Comparison of ENCODE assay signal across 27 mouse cellular contexts in the genomic region with DNA sequence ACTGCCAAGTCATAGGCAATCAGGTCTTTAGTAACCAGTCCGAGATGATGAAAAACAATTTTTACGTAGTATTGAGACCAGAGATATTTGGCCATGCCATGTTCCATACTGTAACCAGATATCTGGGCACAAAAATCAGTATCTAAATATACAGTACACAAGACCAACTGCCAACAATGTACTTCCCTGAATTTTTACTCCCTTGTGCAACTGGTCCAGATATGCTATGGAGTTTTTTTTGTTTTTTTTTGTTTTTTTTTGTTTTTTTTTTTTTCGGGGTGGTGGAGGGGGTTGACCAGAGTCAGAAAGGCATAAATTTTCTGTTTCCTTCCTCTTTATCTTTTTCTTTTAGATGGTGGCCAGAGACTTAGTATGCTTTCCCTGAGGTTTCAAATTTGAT.
"Had no signal": no experiment of that assay in that cellular context is flagged by ENCODE, and none has a peak within 500 bp of the region (broad histone marks: within the 10 kb centered on the region; RNA-seq: fewer than 3 reads in every experiment).

No protein-coding gene starts in this region.

- H3K27ac ChIP-seq: limb, embryonic 10.5 days; limb, embryonic 12.5 days; limb, embryonic 13.5 days; limb, embryonic 15.5 days; liver, embryonic 12.5 days; liver, embryonic 13.5 days; liver, embryonic 14.5 days; liver, embryonic 15.5 days; lung, embryonic 15.5 days; macrophage; midbrain, embryonic 10.5 days; midbrain, embryonic 12.5 days; midbrain, embryonic 13.5 days; midbrain, embryonic 15.5 days; neural tube, embryonic 12.5 days had no signal

- H3K36me3 ChIP-seq: limb, embryonic 10.5 days; limb, embryonic 12.5 days; limb, embryonic 13.5 days; limb, embryonic 15.5 days; liver, embryonic 12.5 days; liver, embryonic 13.5 days; liver, embryonic 15.5 days; lung, embryonic 15.5 days; midbrain, embryonic 10.5 days; midbrain, embryonic 12.5 days; midbrain, embryonic 13.5 days; midbrain, embryonic 15.5 days; neural tube, embryonic 12.5 days had no signal

- H3K4me3 ChIP-seq: limb, embryonic 10.5 days; limb, embryonic 12.5 days; limb, embryonic 13.5 days; limb, embryonic 15.5 days; liver, embryonic 12.5 days; liver, embryonic 13.5 days; liver, embryonic 15.5 days; lung, embryonic 15.5 days; megakaryocyte, embryonic 14.5 days; midbrain, embryonic 10.5 days; midbrain, embryonic 12.5 days; midbrain, embryonic 13.5 days; midbrain, embryonic 15.5 days; myocyte; neural tube, embryonic 12.5 days had no signal

- H3K9me3 ChIP-seq: limb, embryonic 10.5 days; limb, embryonic 12.5 days; limb, embryonic 13.5 days; limb, embryonic 15.5 days; liver, embryonic 12.5 days; liver, embryonic 13.5 days; liver, embryonic 15.5 days; lung, embryonic 15.5 days; megakaryocyte, embryonic 14.5 days; midbrain, embryonic 10.5 days; midbrain, embryonic 12.5 days; midbrain, embryonic 13.5 days; midbrain, embryonic 15.5 days; neural tube, embryonic 12.5 days had no signal

- DNase-seq: left cerebral cortex, postnatal 4 days; liver, embryonic 13.5 days; liver, postnatal 0 days; lung, adult 18-20 months; lung, adult 2 months; lung, embryonic 14.5 days; lung, postnatal 10 days; lung, postnatal 14 days; lung, postnatal 36 days; lung, postnatal 4 days; midbrain, embryonic 14.5 days had no signal

- H3K27me3 ChIP-seq: limb, embryonic 12.5 days; limb, embryonic 13.5 days; limb, embryonic 15.5 days; liver, embryonic 12.5 days; liver, embryonic 13.5 days; liver, embryonic 15.5 days; lung, embryonic 15.5 days; megakaryocyte, embryonic 14.5 days; midbrain, embryonic 12.5 days; midbrain, embryonic 13.5 days; midbrain, embryonic 15.5 days; neural tube, embryonic 12.5 days had no signal

- H3K4me1 ChIP-seq: limb, embryonic 10.5 days; limb, embryonic 12.5 days; limb, embryonic 13.5 days; limb, embryonic 15.5 days; liver, embryonic 12.5 days; liver, embryonic 13.5 days; liver, embryonic 15.5 days; lung, embryonic 15.5 days; megakaryocyte, embryonic 14.5 days; midbrain, embryonic 10.5 days; midbrain, embryonic 12.5 days; midbrain, embryonic 13.5 days; midbrain, embryonic 15.5 days; neural tube, embryonic 12.5 days had no signal

- H3K9ac ChIP-seq: limb, embryonic 12.5 days; limb, embryonic 13.5 days; limb, embryonic 15.5 days; liver, embryonic 12.5 days; liver, embryonic 13.5 days; liver, embryonic 14.5 days; liver, embryonic 15.5 days; liver, postnatal 0 days; lung, embryonic 14.5 days; lung, embryonic 15.5 days; midbrain, embryonic 12.5 days; midbrain, embryonic 13.5 days; midbrain, embryonic 15.5 days; neural tube, embryonic 12.5 days had no signal
